Mouse (Mus musculus) layer of hippocampus, postnatal 36 days (tissue): ENCODE data around the gene Enam. TPM values are rescaled to one million over a fixed set of nuclear protein-coding genes. Genes with fewer than 3 reads are reported as not detected.
A peak's percentile ranks its signal among the peaks of the same experiment; 100 is the strongest.
"Not testable (repeated sequence)": the region's sequence is repeated elsewhere in the genome, so short reads cannot be mapped to it uniquely, and the experiment has no call there.

Experiments used
- DNase-seq, 2 experiments: peaks; one replicate each; pipeline ENCODE4 v3.0.0; 2022
- total RNA-seq, 2 experiments: library from RNA; stranded (reverse); gene quantifications; 2 replicates each; pipeline ENCODE4 v1.2.3; 2021

Enam gene
- total RNA-seq: not detected

DNA sequence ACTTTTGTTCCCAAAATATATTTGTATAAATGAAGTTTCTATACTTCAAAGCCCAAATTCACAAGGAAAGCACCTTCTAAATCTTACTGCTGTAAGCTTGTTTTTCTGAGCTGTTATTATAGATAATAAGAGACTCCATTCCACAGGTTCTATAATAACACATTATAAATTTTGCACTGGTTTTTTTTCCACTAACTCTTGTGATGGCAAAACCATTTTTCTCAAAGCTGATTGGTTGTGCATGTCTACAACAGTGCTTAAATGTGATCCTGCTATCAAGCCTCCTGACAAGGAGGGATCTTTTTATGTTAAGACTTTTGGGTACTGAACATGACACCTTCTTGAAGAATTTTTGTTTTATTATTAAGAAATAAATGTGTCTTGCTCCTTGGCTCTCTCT, at the start of gene Enam:
Enam (plus strand) TSS at position 301 of the 400 bp plus-strand sequence.
- DNase-seq: no peak

DNA sequence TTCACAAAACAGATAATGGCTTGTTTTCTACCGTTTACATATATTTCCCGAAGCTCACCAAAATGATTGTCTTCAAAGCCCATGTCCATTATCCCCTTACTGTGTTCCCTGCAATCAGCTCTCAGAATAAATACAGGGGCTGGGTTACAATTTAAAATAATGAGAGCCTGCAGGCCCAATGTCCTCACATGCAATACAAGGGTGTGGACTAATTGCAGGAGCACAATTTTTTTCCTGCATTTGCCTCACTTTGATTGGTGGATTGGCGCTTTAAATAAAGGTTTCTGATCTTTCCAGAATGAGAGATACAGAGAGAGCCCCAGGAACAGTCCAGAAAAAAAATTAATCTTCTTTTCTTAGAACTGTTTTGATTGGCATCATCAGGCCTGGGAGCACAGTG, 32.1 kb upstream of the Enam start, which contains the start of gene Ambn:
Ambn (plus strand) TSS at position 301 of the 400 bp plus-strand sequence.
- no peak for DNase-seq

DNA sequence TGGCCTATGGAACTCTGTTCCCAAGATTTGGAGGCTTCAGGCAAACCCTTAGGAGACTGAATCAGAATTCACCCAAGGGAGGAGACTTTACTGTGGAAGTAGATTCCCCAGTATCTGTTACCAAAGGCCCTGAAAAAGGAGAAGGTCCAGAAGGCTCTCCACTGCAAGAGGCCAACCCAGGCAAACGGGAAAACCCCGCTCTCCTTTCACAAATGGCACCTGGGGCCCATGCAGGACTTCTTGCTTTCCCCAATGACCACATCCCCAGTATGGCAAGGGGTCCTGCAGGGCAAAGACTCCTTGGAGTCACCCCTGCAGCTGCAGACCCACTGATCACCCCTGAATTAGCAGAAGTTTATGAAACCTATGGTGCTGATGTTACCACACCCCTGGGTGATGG, 20.3 kb upstream of the Enam start:
- DNase-seq: no peak

DNA sequence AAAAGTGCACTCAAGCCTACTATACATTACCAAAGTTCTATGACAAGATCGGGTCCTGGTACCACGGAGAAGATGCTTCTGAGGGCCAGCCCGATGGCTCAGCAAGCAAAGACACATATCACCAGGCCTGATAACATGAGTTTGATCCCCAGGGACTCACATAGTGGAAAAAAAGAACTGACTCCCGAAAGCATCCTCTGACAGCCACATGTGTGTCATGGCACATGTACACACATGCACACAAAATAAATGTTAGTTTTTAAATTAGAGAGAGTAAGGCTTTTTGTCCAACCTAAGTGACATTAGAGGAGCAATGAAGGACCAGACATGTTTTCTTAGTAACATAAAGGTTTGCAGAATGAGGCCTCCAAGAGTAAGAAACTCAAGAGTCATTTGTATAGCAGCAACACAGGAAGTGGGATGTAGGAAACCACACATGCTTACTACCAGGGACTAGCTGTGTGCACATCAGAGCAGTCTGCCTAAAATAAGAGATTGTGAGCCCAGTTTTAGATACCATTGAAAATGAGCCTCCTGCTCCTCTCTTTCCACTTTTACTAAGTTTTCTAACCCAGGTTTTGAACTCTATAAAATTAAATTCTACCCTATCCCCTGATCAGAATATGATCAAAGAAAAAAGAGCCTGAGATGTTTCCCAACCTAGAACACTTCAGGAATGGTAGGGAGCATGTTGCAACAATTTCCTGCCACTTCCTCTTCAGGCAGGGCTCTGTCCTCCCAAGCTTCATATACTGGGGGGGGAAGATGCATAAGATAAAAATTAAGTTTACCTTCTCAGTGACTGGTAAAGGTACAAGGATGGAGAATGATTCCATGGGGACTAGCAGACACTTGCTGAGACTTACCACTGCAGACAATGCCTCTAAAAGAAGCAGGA, 18.7 kb upstream of the Enam start:
- DNase-seq: no peak

DNA sequence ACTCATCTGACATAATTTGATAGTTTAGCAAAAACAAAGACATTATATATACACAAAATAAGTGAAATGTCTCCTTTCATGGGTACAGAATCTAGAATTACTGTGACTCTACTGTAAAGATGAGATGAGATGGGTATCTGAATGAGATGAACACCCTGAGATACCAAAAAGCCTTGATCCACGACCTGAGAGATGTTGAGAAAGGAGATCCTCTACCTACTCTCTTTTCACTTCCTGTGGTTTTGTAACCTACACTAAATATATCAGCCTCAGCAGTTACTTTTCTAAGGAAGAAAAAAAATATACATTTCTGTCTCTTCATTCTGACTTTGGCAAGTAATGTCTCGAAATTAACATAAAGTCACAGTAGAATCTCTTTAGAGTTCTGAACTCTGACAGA, 1.2 kb downstream of the Enam start:
- DNase-seq: no peak

DNA sequence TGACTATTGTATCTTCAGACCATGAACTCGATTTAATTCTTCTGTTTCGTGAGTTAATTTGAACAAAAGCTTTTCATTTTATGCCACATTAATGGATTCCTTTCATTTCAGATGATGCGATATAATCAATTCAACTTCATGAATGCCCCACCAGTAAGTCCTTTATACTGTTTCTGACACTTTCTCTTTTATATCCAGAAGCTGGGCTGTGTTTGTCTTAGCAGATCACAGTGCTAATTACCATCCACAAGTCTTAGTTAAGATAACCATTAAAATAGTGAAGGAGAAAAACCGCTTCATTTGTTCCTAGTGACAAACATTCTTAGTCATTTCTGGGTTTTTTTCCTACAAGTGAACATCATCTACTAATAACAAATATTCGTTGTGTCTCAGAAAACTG, 3.3 kb downstream of the Enam start:
- no peak for DNase-seq

DNA sequence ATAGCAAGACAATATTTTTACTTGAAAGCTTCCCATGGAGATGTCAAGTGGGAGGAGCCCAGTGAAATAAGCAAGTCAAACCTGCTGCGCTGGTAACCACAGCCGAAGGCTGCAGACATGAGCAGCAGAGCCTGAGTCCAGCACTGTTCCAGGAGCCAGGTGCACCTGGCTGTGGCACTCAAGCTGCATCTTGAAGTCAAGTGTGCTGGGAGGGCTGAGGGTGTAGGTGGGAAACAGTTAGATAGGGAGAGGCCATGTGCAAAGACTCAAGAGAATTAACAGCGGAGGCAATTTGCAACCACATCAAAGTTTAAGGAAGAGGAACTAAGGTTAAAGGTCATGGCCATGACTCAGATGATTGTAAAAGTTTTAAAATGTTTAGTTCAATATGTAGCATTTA, 12.0 kb downstream of the Enam start:
- no peak for DNase-seq

DNA sequence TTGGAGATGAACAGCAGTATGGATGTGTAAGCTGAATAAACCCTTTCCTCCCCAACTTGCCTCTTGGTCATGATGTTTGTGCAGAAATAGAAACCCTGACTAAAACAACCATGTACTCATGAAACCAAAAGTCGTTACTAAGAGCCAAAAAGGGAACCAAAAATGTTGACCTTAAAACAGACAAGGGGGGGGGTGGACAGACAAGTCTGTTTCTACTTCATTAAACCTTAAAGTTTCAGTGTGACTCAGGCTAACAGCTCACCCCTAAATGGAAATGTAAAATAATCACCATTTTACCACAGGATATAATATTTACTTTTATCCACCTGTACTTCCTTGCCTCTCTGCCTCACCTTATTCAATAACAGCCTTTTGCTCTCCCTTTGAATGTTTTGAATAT, 20.8 kb downstream of the Enam start:
- DNase-seq: no peak

DNA sequence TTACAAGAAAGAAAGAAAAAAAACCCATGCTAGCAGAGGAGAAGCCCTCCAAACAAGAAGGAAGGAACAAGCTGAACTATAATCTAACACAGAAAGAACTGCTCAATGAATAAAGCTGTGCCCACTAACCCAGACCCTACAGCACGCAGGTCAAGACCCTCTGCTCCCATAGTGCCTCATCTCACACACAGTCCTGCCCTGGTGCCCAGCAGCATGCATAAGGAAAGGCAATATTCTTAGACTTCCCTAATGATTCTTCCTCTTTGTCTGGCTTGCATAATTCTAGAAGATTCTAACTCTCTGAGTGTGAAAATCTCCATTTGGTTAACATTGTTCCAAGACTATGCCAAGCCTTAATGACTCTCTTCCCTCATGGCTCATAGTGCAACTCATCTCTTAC, 21.2 kb downstream of the Enam start:
- no peak for DNase-seq

DNA sequence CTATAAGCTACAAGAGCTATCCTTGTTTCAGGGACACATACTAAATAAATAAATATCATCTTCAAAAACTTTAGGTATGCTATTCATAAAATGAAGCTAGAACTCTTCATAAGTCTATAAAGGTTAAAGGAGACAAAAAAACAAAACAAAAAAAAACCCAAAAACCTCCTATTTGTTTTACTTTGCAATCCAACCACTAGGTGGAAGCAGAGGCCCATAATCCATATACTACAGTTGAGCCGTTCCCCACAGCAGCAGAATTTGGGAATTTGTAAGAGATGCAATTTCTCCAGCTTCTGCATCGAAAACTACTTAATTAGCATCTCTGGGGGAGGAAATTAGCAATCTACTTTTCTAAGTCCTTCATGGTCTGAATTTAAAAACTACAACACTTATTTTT, 31.5 kb downstream of the Enam start:
- DNase-seq: no peak

DNA sequence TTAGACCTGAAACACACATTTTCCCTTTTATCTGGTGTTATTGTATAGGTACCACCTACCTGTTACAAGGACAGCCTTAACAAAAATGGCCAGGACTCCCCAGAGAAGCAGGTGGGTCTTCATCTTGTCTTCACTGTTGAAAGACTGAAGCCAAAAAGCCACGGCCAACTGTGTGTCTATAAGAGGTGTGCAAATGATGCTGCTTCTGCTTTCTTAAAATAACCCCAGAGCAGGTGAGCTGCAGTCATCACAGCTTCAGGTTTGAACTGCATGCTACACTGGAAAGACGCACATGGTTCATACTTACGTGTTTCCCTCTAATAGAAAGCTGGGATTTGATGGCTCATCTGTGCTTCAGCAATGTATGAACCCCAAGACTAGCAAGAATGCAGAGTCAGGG, 39.9 kb downstream of the Enam start, which contains the start of gene Jchain:
Jchain (minus strand) TSS at position 235 of the 400 bp plus-strand sequence.
- no peak for DNase-seq

DNA sequence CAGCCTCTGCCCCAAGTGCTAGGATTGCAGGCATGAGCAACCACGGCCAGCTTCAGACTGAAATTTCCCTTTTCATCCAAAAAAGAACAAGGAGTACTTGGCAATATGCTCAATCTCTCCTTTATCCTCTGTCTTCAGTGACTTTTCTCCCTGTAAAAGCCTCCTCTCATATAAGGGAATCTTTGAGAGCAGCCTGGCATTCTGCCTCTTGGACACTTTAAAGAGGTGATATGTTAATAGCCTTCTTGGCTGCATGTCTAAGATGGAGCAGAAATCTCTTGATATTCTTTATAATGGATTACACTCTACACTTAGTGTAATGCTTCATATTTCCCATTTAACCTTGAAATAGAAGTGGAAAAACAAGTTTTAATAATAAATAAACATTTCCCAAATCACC, 43.1 kb downstream of the Enam start:
- DNase-seq: no peak

DNA sequence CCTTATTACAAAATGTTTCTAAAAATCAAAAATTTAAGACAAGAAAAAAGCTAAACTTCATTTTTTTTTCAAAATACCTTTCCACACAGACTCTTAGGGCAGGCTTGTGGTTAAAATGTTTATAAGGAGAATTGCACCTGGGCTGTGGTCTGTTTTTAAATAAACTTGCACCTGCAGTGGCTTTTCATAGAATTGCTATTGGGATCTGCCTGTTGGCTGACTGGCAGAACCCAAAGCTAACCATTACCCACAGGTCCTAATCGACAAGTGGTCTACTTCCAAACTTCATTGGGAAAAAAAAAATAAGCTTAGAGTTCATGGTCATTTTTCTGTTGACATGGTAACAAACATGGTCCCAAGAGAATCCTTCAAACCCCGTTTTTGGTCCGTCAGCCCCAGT, 46.9 kb downstream of the Enam start:
- DNase-seq: no peak

DNA sequence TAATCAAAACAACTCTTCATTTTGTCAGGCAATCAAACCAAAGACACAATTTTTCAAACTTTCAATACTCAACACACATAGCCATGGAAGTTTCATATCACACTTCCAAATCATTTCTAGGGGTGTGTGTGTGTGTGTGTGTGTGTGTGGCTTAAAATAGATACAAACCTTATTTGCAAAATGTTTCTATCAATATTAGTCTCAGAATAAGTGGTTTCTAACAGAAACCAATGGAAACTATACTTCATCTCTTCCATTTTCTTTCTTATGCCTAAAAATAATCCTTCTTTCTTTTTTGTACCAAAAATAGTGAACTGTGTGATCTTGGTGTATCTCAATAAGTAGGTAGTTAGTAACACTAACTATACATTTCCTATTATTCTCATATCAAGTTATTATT, 53.1 kb downstream of the Enam start:
- DNase-seq: no peak

DNA sequence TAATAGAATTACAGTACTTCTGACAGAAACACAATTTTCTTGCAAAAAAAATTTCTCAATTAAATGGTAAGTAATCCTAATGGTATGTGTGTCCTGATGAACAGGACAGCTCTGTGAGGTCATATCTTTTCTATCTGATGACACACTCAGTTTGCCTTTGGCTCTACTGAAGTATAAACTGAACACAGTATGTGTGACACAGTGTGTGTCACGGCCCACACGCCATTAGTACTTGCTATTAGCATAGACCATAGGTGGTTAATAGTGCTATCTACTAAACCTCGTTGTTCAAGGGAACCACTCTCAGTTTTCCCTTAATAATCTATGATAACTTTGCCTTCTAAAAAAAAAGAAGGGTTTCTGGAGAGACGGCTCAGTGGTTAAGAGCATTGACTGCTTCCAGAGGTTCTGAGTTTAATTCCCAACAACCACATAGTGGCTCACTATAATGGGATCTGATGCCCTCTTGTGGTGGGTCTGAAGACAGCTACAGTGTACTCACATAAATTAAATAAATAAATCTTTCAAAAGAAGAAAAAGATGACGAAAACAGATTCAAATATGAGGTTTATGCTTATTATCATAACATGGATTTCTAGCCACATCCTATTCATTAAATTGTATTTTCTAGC, 55.0 kb downstream of the Enam start:
- peak in 1 of 2 experiments; percentile 27 for DNase-seq

DNA sequence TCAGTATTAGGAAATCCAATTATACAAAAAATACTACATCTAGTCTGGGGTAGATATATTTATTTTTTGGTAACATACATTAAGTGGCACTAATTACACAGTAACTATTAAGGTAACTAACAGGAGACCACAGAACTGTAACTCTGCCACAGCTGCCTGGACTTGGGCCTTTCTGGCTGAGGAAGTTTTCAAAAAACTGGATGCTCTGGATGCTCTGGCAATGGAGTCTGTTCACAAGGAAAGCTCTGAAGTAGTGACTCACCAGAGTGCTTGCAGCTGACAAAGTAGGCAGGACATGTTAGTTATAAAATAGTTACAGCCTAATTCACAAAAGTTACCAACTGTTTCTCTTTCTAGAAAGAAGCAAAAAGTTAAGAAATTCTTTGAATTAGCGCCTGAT, 56.6 kb downstream of the Enam start:
- DNase-seq: not testable (repeated sequence)

DNA sequence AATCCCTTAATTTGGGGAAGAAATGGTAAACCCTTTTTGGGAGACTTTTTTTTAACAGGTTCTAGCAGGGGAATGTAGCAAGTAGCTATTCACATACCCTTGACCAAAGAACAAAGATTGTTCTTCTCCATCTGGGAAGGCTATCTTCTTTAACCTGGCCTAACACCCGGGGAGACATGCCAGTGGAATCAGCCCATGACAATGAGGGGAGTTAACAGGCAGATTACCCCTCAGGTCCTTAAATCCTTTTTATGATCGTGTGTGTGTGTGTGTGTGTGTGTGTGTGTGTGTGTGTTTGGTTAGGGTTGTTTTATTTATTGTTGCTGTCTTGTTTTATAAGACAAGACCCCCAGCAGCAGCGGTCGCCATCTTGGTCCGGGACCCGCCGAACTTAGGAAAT, 57.8 kb downstream of the Enam start:
- no peak for DNase-seq

DNA sequence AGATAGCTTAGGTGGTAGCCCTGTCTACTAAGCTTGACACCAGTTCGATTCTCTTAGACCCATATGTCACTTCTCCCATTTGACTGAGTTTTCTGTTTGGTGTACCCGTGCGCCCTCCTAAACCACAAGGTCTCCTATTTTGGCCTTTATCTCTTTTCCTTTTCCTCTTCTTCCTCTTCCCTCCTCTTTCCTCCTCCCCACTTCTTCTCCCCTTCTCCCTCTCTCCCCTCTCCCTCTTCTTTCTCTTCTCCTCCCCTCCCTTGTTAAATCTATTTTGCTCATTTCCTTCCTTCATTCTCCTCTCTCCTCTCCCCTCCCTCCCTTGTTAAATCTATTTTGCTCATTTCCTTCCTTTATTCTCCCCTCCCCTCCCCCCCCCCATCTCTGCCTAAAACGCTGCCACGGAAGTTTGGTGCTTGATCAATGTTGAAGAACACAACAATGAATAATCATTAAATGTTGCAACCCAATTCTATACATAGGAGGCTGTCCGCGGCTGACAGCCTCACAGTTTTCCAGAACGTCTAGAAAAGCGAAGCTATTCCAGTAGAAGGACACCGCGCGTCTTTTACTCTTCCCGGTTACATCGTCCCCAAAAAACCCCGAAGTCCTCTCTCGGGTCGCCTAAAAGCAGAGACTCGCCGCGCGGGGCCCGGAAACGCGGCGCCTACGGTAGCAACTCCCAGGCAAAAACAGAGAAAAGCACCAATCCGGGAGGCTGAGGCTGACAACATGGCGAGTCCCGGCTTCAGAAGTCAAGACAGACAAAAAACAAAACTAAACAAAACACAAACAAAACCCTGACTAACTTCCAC, 65.7 kb downstream of the Enam start:
- no peak for DNase-seq

DNA sequence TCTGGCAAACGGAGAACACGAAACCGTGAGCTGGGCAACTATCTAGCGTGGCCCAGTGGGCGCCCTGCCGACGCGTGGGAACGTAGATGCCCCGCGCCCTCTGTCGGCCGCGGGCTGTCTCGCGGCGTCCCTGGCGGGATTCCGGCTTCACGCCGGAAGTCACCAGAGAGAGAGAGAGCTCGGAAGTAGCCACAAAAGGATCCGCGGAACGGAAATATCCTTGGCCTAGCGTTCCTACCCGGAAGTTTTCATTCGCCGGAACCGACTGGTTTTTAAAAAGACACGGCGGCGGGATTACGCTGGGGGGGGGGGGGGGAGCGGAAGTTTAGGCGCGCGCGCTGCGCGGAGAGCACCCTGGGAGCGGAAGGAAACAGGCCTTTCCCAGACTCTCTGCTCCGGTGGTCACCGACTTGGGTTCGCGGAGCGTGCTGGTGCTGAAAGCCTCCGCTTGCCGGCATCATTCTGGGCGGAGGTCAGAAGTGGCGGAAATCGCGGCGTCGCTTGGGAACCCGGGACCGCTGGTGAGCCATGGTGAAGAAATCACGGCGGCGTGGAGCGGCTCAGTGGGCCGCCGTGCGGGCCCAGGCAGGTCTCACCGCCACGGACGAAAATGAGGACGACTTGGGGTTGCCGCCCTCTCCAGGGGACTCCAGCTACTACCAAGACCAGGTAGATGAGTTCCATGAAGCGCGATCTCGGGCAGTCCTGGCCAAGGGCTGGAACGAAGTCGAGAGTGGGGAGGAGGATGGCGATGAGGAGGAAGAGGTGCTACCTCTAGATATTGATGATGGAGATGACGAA, 66.5 kb downstream of the Enam start, which contains the start of gene Utp3:
Utp3 (plus strand) TSS at position 377 of the 801 bp plus-strand sequence.
- DNase-seq: peak; percentile 92
